Mouse (Mus musculus): ENCODE data around the gene Foxn4. TPM values are rescaled to one million over a fixed set of nuclear protein-coding genes. Genes with fewer than 3 reads are reported as not detected.

The Foxn4 gene
- total and polyA plus RNA-seq, 2 experiments from 2014 or later = not detected

DNA sequence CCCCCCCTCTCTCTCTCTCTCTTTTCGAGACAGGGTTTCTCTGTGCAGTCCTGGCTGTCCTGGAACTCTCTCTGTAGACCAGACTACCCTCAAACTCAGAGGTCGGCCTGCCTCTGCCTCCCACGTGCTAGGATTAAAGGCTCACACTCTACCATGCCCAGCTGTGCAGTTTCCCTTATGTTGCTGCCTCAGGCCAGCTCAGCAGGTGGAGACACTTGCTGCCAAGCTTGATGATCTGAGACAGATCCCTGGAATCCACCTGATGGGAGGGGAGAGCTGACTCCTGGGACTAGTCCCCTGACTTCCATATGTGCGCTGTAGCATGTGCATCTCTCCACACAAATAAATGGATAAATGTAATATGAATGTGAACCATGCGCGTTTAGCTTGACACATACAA lies 29.6 kb upstream of the Foxn4 start:
- Histone ChIP-seq H3K4me2 (ENCODE audit: low read depth, low read length) (no peak overlapping the region), H3K9me3 (replicated peaks; ENCODE audit: control insufficient read depth, low read length) (no peaks in the 10 kb centered on the region), H3K36me3 (replicated peaks; ENCODE audit: control insufficient read depth, insufficient read depth, low read length) (no peaks in the 10 kb centered on the region), H3K9ac (replicated peaks; ENCODE audit: low read depth, low read length) (no peak overlapping the region), H3K4me3 (ENCODE audit: low read depth, low read length) (no peak overlapping the region), H3K27me3 (ENCODE audit: control insufficient read depth, insufficient read depth, low read length) (0 out of 2 replicates have a peak, but pooled peaks cover 4% of the 10 kb centered on the region), H3K4me1 (ENCODE audit: control insufficient read depth, insufficient read depth) (no peaks in the 10 kb centered on the region), H3K27ac (ENCODE audit: low read depth) (no peak overlapping the region)
- TF ChIP-seq CTCF (IDR thresholded peaks at IDR 0.05; ENCODE audit: low read depth) (no peak), EP300 (IDR thresholded peaks at IDR 0.05; ENCODE audit: low read depth) (no peak)
- ATAC-seq (ENCODE audit: insufficient read depth, low read depth) = no peak
- WGBS = 68% methylated on average over 6 of the region's 6 CpGs
- no peak for DNase-seq (ENCODE audit: low spot score)

DNA sequence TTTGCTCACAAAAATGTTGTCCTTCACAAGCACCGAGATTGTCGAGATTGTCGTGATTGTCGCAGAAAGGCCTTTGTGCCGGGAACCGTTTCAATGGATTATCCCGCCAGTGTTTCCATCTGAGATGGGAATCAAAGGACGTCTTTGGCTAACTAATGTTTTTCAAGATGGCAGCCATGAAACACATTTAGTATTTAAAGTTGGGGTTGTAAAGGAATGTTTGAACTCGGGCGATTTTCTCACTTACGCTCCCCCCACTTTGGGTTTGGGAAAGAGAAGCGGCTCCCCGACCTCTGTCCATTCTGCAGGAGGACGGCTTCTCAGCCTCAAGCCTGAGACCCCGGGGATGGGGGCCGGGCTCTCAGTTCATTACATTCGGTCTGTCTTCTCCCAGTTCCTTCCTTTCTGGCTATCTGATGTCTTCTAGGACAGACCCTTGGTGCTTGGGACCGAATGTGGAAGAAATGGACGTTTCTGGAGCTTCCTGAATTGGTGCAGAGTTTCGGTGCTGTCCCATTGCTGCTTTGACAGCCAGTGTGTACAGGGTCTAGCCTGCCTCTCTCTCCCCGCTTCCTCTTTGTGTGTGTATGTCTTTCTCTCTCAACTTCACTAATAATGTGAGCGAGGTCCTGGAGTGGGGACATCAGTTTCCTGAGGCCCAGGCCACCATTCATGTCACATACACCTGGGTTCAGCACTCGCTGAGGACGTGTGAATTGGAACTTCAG lies 26.4 kb upstream of the Foxn4 start:
- no peak overlapping the region for H3K4me3 ChIP-seq (ENCODE audit: low read depth, low read length)
- ATAC-seq (ENCODE audit: insufficient read depth, low read depth) (no peak), DNase-seq (ENCODE audit: low spot score) (no peak)
- peaks cover 5% of the 10 kb centered on the region; the same call in 1 of the 2 replicates for H3K4me1 ChIP-seq (ENCODE audit: control insufficient read depth, insufficient read depth)
- H3K36me3 ChIP-seq (replicated peaks; ENCODE audit: control insufficient read depth, insufficient read depth, low read length) = no peaks in the 10 kb centered on the region
- no peaks in the 10 kb centered on the region for H3K9me3 ChIP-seq (replicated peaks; ENCODE audit: control insufficient read depth, low read length)
- no peak overlapping the region for H3K9ac ChIP-seq (replicated peaks; ENCODE audit: low read depth, low read length)
- H3K27ac ChIP-seq (ENCODE audit: low read depth) = no peak overlapping the region
- WGBS = 77% methylated on average over 24 of the region's 24 CpGs
- H3K4me2 ChIP-seq (ENCODE audit: low read depth, low read length) = no peak overlapping the region
- TF ChIP-seq CTCF (IDR thresholded peaks at IDR 0.05; ENCODE audit: low read depth) (no peak), EP300 (IDR thresholded peaks at IDR 0.05; ENCODE audit: low read depth) (no peak)
- H3K27me3 ChIP-seq (ENCODE audit: control insufficient read depth, insufficient read depth, low read length) = 0 out of 2 replicates have a peak, but pooled peaks cover 4% of the 10 kb centered on the region

GRCm38 (mm10) chr5:114299156-114299855 lies 25.7 kb upstream of the Foxn4 start:
- no peak for ATAC-seq (ENCODE audit: insufficient read depth, low read depth)
- Histone ChIP-seq H3K4me2 (ENCODE audit: low read depth, low read length) (no peak overlapping the region), H3K27me3 (ENCODE audit: control insufficient read depth, insufficient read depth, low read length) (0 out of 2 replicates have a peak, but pooled peaks cover 4% of the 10 kb centered on the region), H3K9ac (replicated peaks; ENCODE audit: low read depth, low read length) (no peak overlapping the region), H3K4me3 (ENCODE audit: low read depth, low read length) (no peak overlapping the region), H3K4me1 (ENCODE audit: control insufficient read depth, insufficient read depth) (peaks cover 5% of the 10 kb centered on the region; the same call in 1 of the 2 replicates), H3K9me3 (replicated peaks; ENCODE audit: control insufficient read depth, low read length) (no peaks in the 10 kb centered on the region), H3K36me3 (replicated peaks; ENCODE audit: control insufficient read depth, insufficient read depth, low read length) (no peaks in the 10 kb centered on the region), H3K27ac (ENCODE audit: low read depth) (no peak overlapping the region)
- DNase-seq (ENCODE audit: low spot score) = no peak
- TF ChIP-seq EP300 (IDR thresholded peaks at IDR 0.05; ENCODE audit: low read depth) (no peak), CTCF (IDR thresholded peaks at IDR 0.05; ENCODE audit: low read depth) (no peak)
- 64% methylated on average over 22 of the region's 22 CpGs for WGBS

DNA sequence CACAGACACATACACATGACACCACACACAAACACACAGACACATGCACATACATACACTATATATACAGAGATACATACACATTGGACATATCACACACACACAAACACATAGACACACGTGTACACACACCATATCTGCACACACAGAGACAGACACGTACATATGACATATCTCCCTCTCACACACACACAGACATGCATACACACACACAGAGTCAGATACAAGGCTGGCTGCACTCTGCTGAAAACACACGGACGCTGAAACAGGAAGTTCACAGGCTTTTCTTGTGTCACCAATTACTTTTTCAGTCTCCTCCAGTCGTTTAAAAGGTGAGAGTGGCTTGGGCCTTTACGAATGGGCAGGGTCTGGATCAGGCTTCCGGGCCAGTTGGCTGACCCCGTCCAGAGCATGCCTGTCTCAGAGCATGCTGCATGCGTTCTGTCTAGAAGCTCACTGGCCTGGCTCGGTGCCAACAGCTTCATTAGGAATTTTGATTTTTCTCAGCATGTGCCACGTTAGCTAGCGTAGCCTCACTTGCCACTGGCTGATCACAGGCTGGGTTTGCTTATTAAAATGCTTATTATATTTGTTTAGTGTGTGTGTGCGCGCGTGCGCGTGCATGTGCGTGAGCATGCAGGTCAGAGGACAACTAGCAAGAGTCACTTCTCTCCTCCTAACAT lies 24.7 kb upstream of the Foxn4 start:
- H3K27me3 ChIP-seq (ENCODE audit: control insufficient read depth, insufficient read depth, low read length) = 0 out of 2 replicates have a peak, but pooled peaks cover 4% of the 10 kb centered on the region
- DNase-seq (ENCODE audit: low spot score) (no peak), ATAC-seq (ENCODE audit: insufficient read depth, low read depth) (no peak)
- WGBS = 56% methylated on average over 18 of the region's 18 CpGs
- H3K36me3 ChIP-seq (replicated peaks; ENCODE audit: control insufficient read depth, insufficient read depth, low read length) = no peaks in the 10 kb centered on the region
- H3K9me3 ChIP-seq (replicated peaks; ENCODE audit: control insufficient read depth, low read length) = no peaks in the 10 kb centered on the region
- H3K27ac ChIP-seq (ENCODE audit: low read depth) = no peak overlapping the region
- no peak overlapping the region for H3K4me2 ChIP-seq (ENCODE audit: low read depth, low read length)
- no peak overlapping the region for H3K9ac ChIP-seq (replicated peaks; ENCODE audit: low read depth, low read length)
- H3K4me1 ChIP-seq (ENCODE audit: control insufficient read depth, insufficient read depth) = peaks cover 5% of the 10 kb centered on the region; the same call in 1 of the 2 replicates
- TF ChIP-seq EP300 (IDR thresholded peaks at IDR 0.05; ENCODE audit: low read depth) (no peak), CTCF (IDR thresholded peaks at IDR 0.05; ENCODE audit: low read depth) (no peak)
- no peak overlapping the region for H3K4me3 ChIP-seq (ENCODE audit: low read depth, low read length)
